Mouse (Mus musculus): ENCODE measurements at regions not wholly inside any gene's neighbourhood (a gene's known extent, or its start where the extent isn't known, plus 50 kb on each side); places are given as distances from the start of the nearest gene placed in this dataset.
"Not testable (repeated sequence)": the region's sequence is repeated elsewhere in the genome, so short reads cannot be mapped to it uniquely, and the experiment has no call there.

GRCm38 (mm10) chr2:149283274-149283673 lies 121.6 kb upstream of the Cst10 start:
- no peaks in the 10 kb centered on the region for H3K4me1 ChIP-seq
- H3K9me3 ChIP-seq, result no peaks in the 10 kb centered on the region; the same call in 1 of the 2 replicates
- WGBS, result 84% methylated on average over 5 of the region's 5 CpGs
- H3K4me3 ChIP-seq, result no peak overlapping the region
- no peaks in the 10 kb centered on the region for H3K27me3 ChIP-seq (replicated peaks)
- H3K4me2 ChIP-seq, result no peak overlapping the region
- no peak for ATAC-seq (replicated peaks)
- no peak overlapping the region for H3K27ac ChIP-seq
- H3K36me3 ChIP-seq (replicated peaks), result no peaks in the 10 kb centered on the region
- no peak overlapping the region for H3K9ac ChIP-seq

- Histone ChIP-seq H3K36me3 (replicated peaks) (no peaks in the 10 kb centered on the region), H3K4me1 (no peaks in the 10 kb centered on the region), H3K9ac (no peak overlapping the region), H3K27me3 (replicated peaks) (no peaks in the 10 kb centered on the region), H3K4me2 (no peak overlapping the region), H3K27ac (no peak overlapping the region), H3K9me3 (no peaks in the 10 kb centered on the region; the same call in 1 of the 2 replicates), H3K4me3 (no peak overlapping the region)
- no peak for ATAC-seq (replicated peaks)
- 66% methylated on average over 1 of the region's 1 CpGs for WGBS
Measured at GRCm38 (mm10) chr2:149284199-149284598, 120.7 kb upstream of the Cst10 start.

- not testable (repeated sequence) for H3K4me2 ChIP-seq; H3K9ac ChIP-seq; H3K4me3 ChIP-seq; H3K36me3 ChIP-seq (replicated peaks); H3K9me3 ChIP-seq; H3K27ac ChIP-seq; H3K27me3 ChIP-seq (replicated peaks); ATAC-seq (replicated peaks); H3K4me1 ChIP-seq
- 78% methylated on average over 2 of the region's 2 CpGs for WGBS
Measured at GRCm38 (mm10) chr2:149296936-149297335, 107.9 kb upstream of the Cst10 start.

GRCm38 (mm10) chr2:149305553-149305952 lies 99.3 kb upstream of the Cst10 start:
- H3K4me1 ChIP-seq, result no peaks in the 10 kb centered on the region
- no peaks in the 10 kb centered on the region for H3K36me3 ChIP-seq (replicated peaks)
- H3K27me3 ChIP-seq (replicated peaks), result no peaks in the 10 kb centered on the region
- WGBS, result 86% methylated on average over 1 of the region's 1 CpGs
- no peak for ATAC-seq (replicated peaks)
- H3K4me2 ChIP-seq, result no peak overlapping the region
- H3K9ac ChIP-seq, result no peak overlapping the region
- H3K9me3 ChIP-seq, result peaks cover 8% of the 10 kb centered on the region; the same call in 1 of the 2 replicates
- H3K4me3 ChIP-seq, result no peak overlapping the region
- no peak overlapping the region for H3K27ac ChIP-seq

GRCm38 (mm10) chr2:149350239-149350811 lies 54.5 kb upstream of the Cst10 start:
- H3K36me3 ChIP-seq (replicated peaks), result no peaks in the 10 kb centered on the region
- WGBS, result 18% methylated on average over 3 of the region's 3 CpGs
- peak; percentile 88 for ATAC-seq (replicated peaks)

More at GRCm38 (mm10) chr2:149350239-149350811, 54.5 kb upstream of the Cst10 start:
- Histone ChIP-seq H3K4me2 (no peak overlapping the region), H3K4me3 (no peak overlapping the region), H3K9ac (no peak overlapping the region), H3K4me1 (no peaks in the 10 kb centered on the region), H3K27ac (no peak overlapping the region), H3K27me3 (replicated peaks) (no peaks in the 10 kb centered on the region), H3K9me3 (no peaks in the 10 kb centered on the region)
